Mouse (Mus musculus) neural tube, embryonic 13.5 days (tissue): ENCODE data around the gene Copg2. TPM values are rescaled to one million over a fixed set of nuclear protein-coding genes. Genes with fewer than 3 reads are reported as not detected.

Source experiments
- ATAC-seq: fragments of 200-750 bp; cut with Nextera tagmentation; 2 replicates; pipeline ENCODE4 v1.8.0; 2017; ENCODE audit warnings: low read depth, mild to moderate bottlenecking, moderate TSS enrichment, moderate library complexity
- H3K27ac ChIP-seq: fragments of 300-500 bp; sonication (generic); replicated peaks from 2 replicates; pipeline ENCODE4 v1.5.1; 2015; ENCODE audit warnings: moderate library complexity, mild to moderate bottlenecking, inconsistent platforms
- H3K27me3 ChIP-seq: fragments of 300-500 bp; sonication (generic); 2 replicates; pipeline ENCODE4 v1.6.1; 2015; ENCODE audit warnings: mild to moderate bottlenecking, inconsistent platforms
- H3K36me3 ChIP-seq: fragments of 300-500 bp; sonication (generic); 2 replicates; pipeline ENCODE4 v1.6.1; 2015; ENCODE audit warnings: mild to moderate bottlenecking, inconsistent platforms
- H3K4me1 ChIP-seq: fragments of 300-500 bp; sonication (generic); replicated peaks from 2 replicates; pipeline ENCODE4 v1.6.1; 2015; ENCODE audit warnings: inconsistent platforms
- H3K4me2 ChIP-seq: fragments of 300-500 bp; sonication (generic); 2 replicates; pipeline ENCODE4 v1.6.1; 2015; ENCODE audit warnings: inconsistent platforms, mild to moderate bottlenecking, moderate library complexity
- H3K4me3 ChIP-seq: fragments of 300-500 bp; sonication (generic); 2 replicates; pipeline ENCODE4 v1.5.1; 2015; ENCODE audit warnings: mild to moderate bottlenecking, inconsistent platforms
- H3K9ac ChIP-seq: fragments of 300-500 bp; sonication (generic); 2 replicates; pipeline ENCODE4 v1.6.1; 2015; ENCODE audit warnings: moderate library complexity, mild to moderate bottlenecking, inconsistent platforms
- H3K9me3 ChIP-seq: fragments of 300-500 bp; sonication (generic); 2 replicates; pipeline ENCODE4 v1.6.1; 2016; ENCODE audit warnings: inconsistent platforms
- WGBS: fragments of 180-500 bp; shearing (Covaris S2); methylation state at CpG from one replicate; pipeline ENCODE4 v1.1.7; 2015; 5-methylcytosine and 5-hydroxymethylcytosine counted together
- polyA plus RNA-seq: library from polyadenylated mRNA; unstranded; fragments of >200 nt; fragmentation: Nextera tagmentation; extraction: Ambion mirVana; gene quantifications from 2 replicates; pipeline ENCODE4 v1.2.1, GENCODE M21; 2015

Gene Copg2
- 27.6 and 29.7 TPM in 2 replicates for polyA plus RNA-seq

- WGBS, result under 1% methylated on average over 76 of the region's 83 CpGs
- peak within 1 kb of the TSS; percentile 62 for H3K4me2 ChIP-seq
- H3K9ac ChIP-seq, result peak within 1 kb of the TSS; percentile 89
- peak within 1 kb of the TSS; percentile 72 for H3K4me3 ChIP-seq
- peaks cover 14% of the 10 kb centered on the region for H3K4me1 ChIP-seq
- no peaks in the 10 kb centered on the region for H3K36me3 ChIP-seq
- peak within 1 kb of the TSS; percentile 98 for H3K27ac ChIP-seq
- no peaks in the 10 kb centered on the region for H3K9me3 ChIP-seq
- ATAC-seq, result peak; percentile 99
- H3K27me3 ChIP-seq, result no peaks in the 10 kb centered on the region
Measured at GRCm38 (mm10) chr6:30896195-30896985, at the start of gene Copg2. Gene Copg2, minus strand, starts transcription at chr6:30896794.

- Histone ChIP-seq H3K27me3 (no peaks in the 10 kb centered on the region), H3K36me3 (no peaks in the 10 kb centered on the region), H3K9ac (no peak overlapping the region), H3K4me3 (no peak overlapping the region), H3K9me3 (no peaks in the 10 kb centered on the region), H3K4me2 (no peak overlapping the region), H3K4me1 (no peaks in the 10 kb centered on the region), H3K27ac (no peak overlapping the region)
- WGBS, result 48% methylated on average over 5 of the region's 5 CpGs
- ATAC-seq, result no peak
Measured at GRCm38 (mm10) chr6:30939264-30939663, 42.7 kb upstream of the Copg2 start.

- Histone ChIP-seq H3K4me3 (no peak overlapping the region), H3K9me3 (no peaks in the 10 kb centered on the region), H3K9ac (no peak overlapping the region), H3K27ac (no peak overlapping the region), H3K36me3 (no peaks in the 10 kb centered on the region), H3K27me3 (no peaks in the 10 kb centered on the region), H3K4me1 (0 out of 2 replicates have a peak, but pooled peaks cover 5% of the 10 kb centered on the region), H3K4me2 (no peak overlapping the region)
- WGBS, result 42% methylated on average over 2 of the region's 2 CpGs
- ATAC-seq, result no peak
Measured at GRCm38 (mm10) chr6:30922821-30923220, 26.2 kb upstream of the Copg2 start.

GRCm38 (mm10) chr6:30921826-30922225 is 25.2 kb upstream of the Copg2 start:
- 63% methylated on average over 10 of the region's 11 CpGs for WGBS
- Histone ChIP-seq H3K9ac (no peak overlapping the region), H3K9me3 (no peaks in the 10 kb centered on the region), H3K4me3 (no peak overlapping the region), H3K27me3 (no peaks in the 10 kb centered on the region), H3K36me3 (no peaks in the 10 kb centered on the region), H3K4me2 (no peak overlapping the region), H3K27ac (no peak overlapping the region), H3K4me1 (0 out of 2 replicates have a peak, but pooled peaks cover 5% of the 10 kb centered on the region)
- no peak for ATAC-seq

GRCm38 (mm10) chr6:30920834-30921675 is 24.5 kb upstream of the Copg2 start:
- Histone ChIP-seq H3K27me3 (no peaks in the 10 kb centered on the region), H3K4me1 (0 out of 2 replicates have a peak, but pooled peaks cover 5% of the 10 kb centered on the region), H3K4me2 (peak overlapping the region; percentile 32), H3K9me3 (no peaks in the 10 kb centered on the region), H3K9ac (no peak overlapping the region), H3K4me3 (no peak overlapping the region), H3K36me3 (no peaks in the 10 kb centered on the region), H3K27ac (no peak overlapping the region)
- WGBS, result 61% methylated on average over 21 of the region's 21 CpGs
- no peak for ATAC-seq

GRCm38 (mm10) chr6:30915473-30915872 is 18.9 kb upstream of the Copg2 start, which contains the start of gene Tsga13:
Gene Tsga13, minus strand, starts transcription at chr6:30915573.
- Histone ChIP-seq H3K36me3 (no peaks in the 10 kb centered on the region), H3K4me2 (no peak within 1 kb of the TSS), H3K27ac (no peak within 1 kb of the TSS), H3K9ac (no peak within 1 kb of the TSS), H3K4me3 (no peak within 1 kb of the TSS), H3K9me3 (no peaks in the 10 kb centered on the region), H3K27me3 (no peaks in the 10 kb centered on the region), H3K4me1 (no peaks in the 10 kb centered on the region)
- 87% methylated on average over 2 of the region's 2 CpGs for WGBS
- no peak for ATAC-seq

- ATAC-seq, result no peak
- 56% methylated on average over 3 of the region's 3 CpGs for WGBS
- no peaks in the 10 kb centered on the region for H3K36me3 ChIP-seq
Measured at GRCm38 (mm10) chr6:30907970-30908369, 11.4 kb upstream of the Copg2 start.

GRCm38 (mm10) chr6:30904911-30905310 is 8.3 kb upstream of the Copg2 start:
- H3K27me3 ChIP-seq, result no peaks in the 10 kb centered on the region
- no peak overlapping the region for H3K27ac ChIP-seq
- no peaks in the 10 kb centered on the region for H3K9me3 ChIP-seq
- no peak for ATAC-seq
- H3K4me3 ChIP-seq, result no peak overlapping the region
- WGBS, result 72% methylated on average over 5 of the region's 5 CpGs
- no peak overlapping the region for H3K9ac ChIP-seq
- no peaks in the 10 kb centered on the region for H3K36me3 ChIP-seq
- no peaks in the 10 kb centered on the region for H3K4me1 ChIP-seq
- no peak overlapping the region for H3K4me2 ChIP-seq

More at GRCm38 (mm10) chr6:30907970-30908369, 11.4 kb upstream of the Copg2 start:
- Histone ChIP-seq H3K4me2 (no peak overlapping the region), H3K9ac (0 out of 2 replicates have a peak overlapping the region, but pooled peaks have one; percentile 12), H3K4me3 (no peak overlapping the region), H3K27ac (no peak overlapping the region), H3K4me1 (no peaks in the 10 kb centered on the region), H3K9me3 (no peaks in the 10 kb centered on the region), H3K27me3 (no peaks in the 10 kb centered on the region)

GRCm38 (mm10) chr6:30904033-30904432 is 7.4 kb upstream of the Copg2 start:
- Histone ChIP-seq H3K36me3 (no peaks in the 10 kb centered on the region), H3K27me3 (no peaks in the 10 kb centered on the region), H3K4me3 (no peak overlapping the region), H3K9me3 (no peaks in the 10 kb centered on the region), H3K4me1 (no peaks in the 10 kb centered on the region), H3K27ac (no peak overlapping the region), H3K9ac (no peak overlapping the region), H3K4me2 (no peak overlapping the region)
- 39% methylated on average over 3 of the region's 3 CpGs for WGBS
- no peak for ATAC-seq

- H3K9me3 ChIP-seq, result no peaks in the 10 kb centered on the region
- no peak for ATAC-seq
- H3K4me1 ChIP-seq, result peaks cover 14% of the 10 kb centered on the region
- H3K9ac ChIP-seq, result no peak overlapping the region
- H3K27me3 ChIP-seq, result no peaks in the 10 kb centered on the region
- no peaks in the 10 kb centered on the region for H3K36me3 ChIP-seq
- 69% methylated on average over 6 of the region's 6 CpGs for WGBS
- H3K4me3 ChIP-seq, result no peak overlapping the region
- no peak overlapping the region for H3K4me2 ChIP-seq
- H3K27ac ChIP-seq, result no peak overlapping the region
Measured at GRCm38 (mm10) chr6:30897520-30897919, 926 bp upstream of the Copg2 start.

- no peaks in the 10 kb centered on the region for H3K9me3 ChIP-seq
- H3K4me1 ChIP-seq, result peaks cover 14% of the 10 kb centered on the region
- H3K36me3 ChIP-seq, result no peaks in the 10 kb centered on the region
- ATAC-seq, result no peak; the same call in 1 of the 2 replicates
- 23% methylated on average over 8 of the region's 8 CpGs for WGBS
- peak overlapping the region; percentile 98 for H3K27ac ChIP-seq
- peak overlapping the region; percentile 62 for H3K4me2 ChIP-seq
- H3K9ac ChIP-seq, result peak overlapping the region; percentile 89
- H3K4me3 ChIP-seq, result peak overlapping the region; percentile 72
- no peaks in the 10 kb centered on the region for H3K27me3 ChIP-seq
Measured at GRCm38 (mm10) chr6:30896986-30897327, 363 bp upstream of the Copg2 start.

- Histone ChIP-seq H3K27ac (peak overlapping the region; percentile 98), H3K4me3 (peak overlapping the region; percentile 72), H3K27me3 (no peaks in the 10 kb centered on the region), H3K36me3 (no peaks in the 10 kb centered on the region), H3K4me1 (peaks cover 14% of the 10 kb centered on the region), H3K9ac (peak overlapping the region; percentile 89), H3K4me2 (peak overlapping the region; percentile 62), H3K9me3 (no peaks in the 10 kb centered on the region)
- no peak for ATAC-seq
- 18% methylated on average over 3 of the region's 3 CpGs for WGBS
Measured at GRCm38 (mm10) chr6:30895819-30896194, 787 bp downstream of the Copg2 start.
